Mouse (Mus musculus) kidney, postnatal 0 days (tissue): ENCODE results near the gene Mast2. TPM values are rescaled to one million over a fixed set of nuclear protein-coding genes. Genes with fewer than 3 reads are reported as not detected.

Experiments
- ATAC-seq: fragments of 200-750 bp; cut with Nextera tagmentation; replicated peaks from 2 replicates; pipeline ENCODE4 v1.8.0; 2017; ENCODE audit warnings: low read depth, moderate number of reproducible peaks, moderate TSS enrichment, moderate library complexity; ENCODE audit not compliant: low FRiP score
- DNase-seq: peaks from one replicate; pipeline ENCODE4 v3.0.0-alpha.2; 2016; ENCODE audit warnings: low spot score
- H3K27ac ChIP-seq: fragments of 300-500 bp; sonication (generic); 2 replicates; pipeline ENCODE4 v1.5.1; 2014; ENCODE audit warnings: mild to moderate bottlenecking
- H3K27me3 ChIP-seq: fragments of 300-500 bp; sonication (generic); 2 replicates; pipeline ENCODE4 v1.6.1; 2014; ENCODE audit warnings: low read length, mixed read lengths; ENCODE audit not compliant: insufficient read depth
- H3K36me3 ChIP-seq: fragments of 300-500 bp; sonication (generic); 2 replicates; pipeline ENCODE4 v1.6.1; 2014; ENCODE audit warnings: low read length, mixed read lengths; ENCODE audit not compliant: insufficient read depth
- H3K4me1 ChIP-seq: fragments of 300-500 bp; sonication (generic); replicated peaks from 2 replicates; pipeline ENCODE4 v1.6.1; 2014; ENCODE audit warnings: antibody characterized with exemption, low read length, mixed read lengths; ENCODE audit not compliant: insufficient read depth
- H3K4me2 ChIP-seq: fragments of 300-500 bp; sonication (generic); 2 replicates; pipeline ENCODE4 v1.6.1; 2014; ENCODE audit warnings: mild to moderate bottlenecking, low read length, moderate library complexity, mixed read lengths
- H3K4me3 ChIP-seq: fragments of 300-500 bp; sonication (generic); replicated peaks from 2 replicates; pipeline ENCODE4 v1.5.1; 2014; ENCODE audit warnings: low read depth, low read length
- H3K9ac ChIP-seq: fragments of 300-500 bp; sonication (generic); 2 replicates; pipeline ENCODE4 v1.6.1; 2014; ENCODE audit warnings: low read depth, low read length
- H3K9me3 ChIP-seq: fragments of 300-500 bp; sonication (generic); replicated peaks from 2 replicates; pipeline ENCODE4 v1.6.1; 2016; ENCODE audit warnings: low read length, inconsistent platforms, mixed read lengths
- CTCF ChIP-seq: IDR thresholded peaks from 2 replicates; pipeline ENCODE4 v1.5.1; 2016; ENCODE audit warnings: antibody characterized with exemption, low read depth, mild to moderate bottlenecking, moderate library complexity
- WGBS: fragments of 180-500 bp; shearing (Covaris S2); extraction: QIAGEN DNeasy Blood & Tissue Kit; methylation state at CpG from one replicate; pipeline ENCODE4 v1.1.7; 2014; 5-methylcytosine and 5-hydroxymethylcytosine counted together
- polyA plus RNA-seq: library from polyadenylated mRNA; unstranded; fragments of >200 nt; fragmentation: Nextera tagmentation; extraction: Ambion mirVana; gene quantifications from 2 replicates; pipeline ENCODE4 v1.2.1, GENCODE M21; 2015

Mast2 gene
- polyA plus RNA-seq, 1 experiment from 2014 or later, result 8.8 TPM

GRCm38 (mm10) chr4:116421170-116421569, 42.8 kb downstream of the Mast2 start:
- 87% methylated on average over 3 of the region's 3 CpGs for WGBS
- H3K36me3 ChIP-seq, result no peaks in the 10 kb centered on the region
- H3K4me3 ChIP-seq, result no peak overlapping the region
- no peak overlapping the region for H3K9ac ChIP-seq
- H3K4me2 ChIP-seq, result no peak overlapping the region
- DNase-seq (no peak), ATAC-seq (no peak)
- H3K4me1 ChIP-seq, result no peaks in the 10 kb centered on the region
- H3K27me3 ChIP-seq, result no peaks in the 10 kb centered on the region
- no peak overlapping the region for H3K27ac ChIP-seq
- TF ChIP-seq CTCF, result no peak
- no peaks in the 10 kb centered on the region for H3K9me3 ChIP-seq

GRCm38 (mm10) chr4:116412993-116413392, 51.0 kb downstream of the Mast2 start:
- H3K4me2 ChIP-seq, result no peak overlapping the region

GRCm38 (mm10) chr4:116411401-116411800, 52.6 kb downstream of the Mast2 start:
- H3K9me3 ChIP-seq, result no peaks in the 10 kb centered on the region
- ATAC-seq (peak; percentile 17; the same call in 1 of the 2 replicates), DNase-seq (peak; percentile 84)
- H3K4me3 ChIP-seq, result no peak overlapping the region
- H3K4me1 ChIP-seq, result no peaks in the 10 kb centered on the region
- 0 out of 2 replicates have a peak overlapping the region, but pooled peaks have one; percentile 25 for H3K27ac ChIP-seq
- H3K4me2 ChIP-seq, result no peak overlapping the region
- H3K27me3 ChIP-seq, result no peaks in the 10 kb centered on the region
- no peak overlapping the region for H3K9ac ChIP-seq
- no peaks in the 10 kb centered on the region for H3K36me3 ChIP-seq
- no peak for TF ChIP-seq CTCF

More at GRCm38 (mm10) chr4:116412993-116413392, 51.0 kb downstream of the Mast2 start:
- H3K36me3 ChIP-seq, result no peaks in the 10 kb centered on the region
- DNase-seq, result no peak
- WGBS, result 24% methylated on average over 1 of the region's 1 CpGs
- H3K27ac ChIP-seq, result no peak overlapping the region
- no peak for ATAC-seq
- H3K27me3 ChIP-seq, result no peaks in the 10 kb centered on the region
- no peak for TF ChIP-seq CTCF
- H3K4me1 ChIP-seq, result no peaks in the 10 kb centered on the region
- no peak overlapping the region for H3K9ac ChIP-seq
- no peak overlapping the region for H3K4me3 ChIP-seq
- no peaks in the 10 kb centered on the region for H3K9me3 ChIP-seq

- H3K4me1 ChIP-seq, result no peaks in the 10 kb centered on the region
- H3K27ac ChIP-seq, result no peak overlapping the region
- H3K36me3 ChIP-seq, result no peaks in the 10 kb centered on the region
- no peak overlapping the region for H3K9ac ChIP-seq
- no peaks in the 10 kb centered on the region for H3K27me3 ChIP-seq
- ATAC-seq (no peak), DNase-seq (no peak)
- no peak overlapping the region for H3K4me3 ChIP-seq
- TF ChIP-seq CTCF, result no peak
- no peaks in the 10 kb centered on the region for H3K9me3 ChIP-seq
- WGBS, result 82% methylated on average over 2 of the region's 2 CpGs
- H3K4me2 ChIP-seq, result no peak overlapping the region
Observed at GRCm38 (mm10) chr4:116406668-116407067, 57.3 kb downstream of the Mast2 start.

GRCm38 (mm10) chr4:116405955-116406351, 58.0 kb downstream of the Mast2 start:
- Histone ChIP-seq H3K4me3 (peak overlapping the region; percentile 9; the same call in 1 of the 2 replicates), H3K36me3 (no peaks in the 10 kb centered on the region), H3K27ac (no peak overlapping the region), H3K9me3 (no peaks in the 10 kb centered on the region), H3K27me3 (no peaks in the 10 kb centered on the region), H3K4me1 (no peaks in the 10 kb centered on the region), H3K4me2 (peak overlapping the region; percentile 38), H3K9ac (no peak overlapping the region)
- WGBS, result 40% methylated on average over 8 of the region's 8 CpGs
- no peak for TF ChIP-seq CTCF
- DNase-seq, result peak; percentile 29
- ATAC-seq, result no peak

- Histone ChIP-seq H3K36me3 (no peaks in the 10 kb centered on the region), H3K27ac (no peak overlapping the region), H3K4me3 (peak overlapping the region; percentile 9; the same call in 1 of the 2 replicates), H3K27me3 (no peaks in the 10 kb centered on the region), H3K9me3 (no peaks in the 10 kb centered on the region), H3K4me1 (no peaks in the 10 kb centered on the region), H3K9ac (no peak overlapping the region), H3K4me2 (peak overlapping the region; percentile 38)
- ATAC-seq (no peak), DNase-seq (no peak)
- 41% methylated on average over 7 of the region's 7 CpGs for WGBS
- TF ChIP-seq CTCF, result no peak
Observed at GRCm38 (mm10) chr4:116405276-116405954, 58.6 kb downstream of the Mast2 start.

- H3K4me2 ChIP-seq, result no peak overlapping the region
- no peak overlapping the region for H3K4me3 ChIP-seq
- DNase-seq (peak; percentile 19), ATAC-seq (no peak)
- H3K9me3 ChIP-seq, result no peaks in the 10 kb centered on the region
- 76% methylated on average over 2 of the region's 2 CpGs for WGBS
- no peaks in the 10 kb centered on the region for H3K36me3 ChIP-seq
- no peaks in the 10 kb centered on the region for H3K4me1 ChIP-seq
- no peaks in the 10 kb centered on the region for H3K27me3 ChIP-seq
- no peak overlapping the region for H3K27ac ChIP-seq
- peak; percentile 32 for TF ChIP-seq CTCF
- no peak overlapping the region for H3K9ac ChIP-seq
Observed at GRCm38 (mm10) chr4:116403884-116404283, 60.1 kb downstream of the Mast2 start.
